Mouse (Mus musculus) bone marrow, adult 2 months (tissue): Measurements from ENCODE around the gene Srgap3.

Source experiments
- CTCF ChIP-seq: fragments of 200-500 bp; IDR thresholded peaks from 2 replicates; pipeline ENCODE4 v1.5.1; 2011; ENCODE audit warnings: low read length, control low read depth; ENCODE audit not compliant: control insufficient read depth, insufficient read depth
- POLR2A ChIP-seq: fragments of 200-500 bp; IDR thresholded peaks from 2 replicates; pipeline ENCODE4 v1.6.1; 2011; ENCODE audit warnings: low read depth, mild to moderate bottlenecking, control low read depth, low read length, borderline replicate concordance; ENCODE audit not compliant: control insufficient read depth

GRCm38 (mm10) chr6:112809658-112810520 is 137.2 kb downstream of the Srgap3 start:
- TF ChIP-seq CTCF: no peak
- no peak for TF ChIP-seq POLR2A
